Mouse (Mus musculus): ENCODE measurements around the gene Gm11042. TPM values are rescaled to one million over a fixed set of nuclear protein-coding genes. Genes with fewer than 3 reads are reported as not detected.

Gm11042 gene
- total and polyA plus RNA-seq, 3 experiments: not detected

- Histone ChIP-seq H3K27me3 (ENCODE audit: control insufficient read depth in 1 of 2, insufficient read depth in 2 of 2, low read length in 2 of 2) (no peaks in the 10 kb centered on the region), H3K4me3 (ENCODE audit: control insufficient read depth in 1 of 2, insufficient read depth in 1 of 2, low read depth in 2 of 2, low read length in 2 of 2) (no peak overlapping the region), H3K36me3 (ENCODE audit: control insufficient read depth in 1 of 2, insufficient read depth in 2 of 2, low read length in 2 of 2) (no peaks in the 10 kb centered on the region), H3K9me3 (replicated peaks; ENCODE audit: insufficient read depth, low read length) (no peaks in the 10 kb centered on the region), H3K4me1 (ENCODE audit: control insufficient read depth in 1 of 2, insufficient read depth in 2 of 2, low read length in 2 of 2) (no peaks in the 10 kb centered on the region), H3K9ac (ENCODE audit: control insufficient read depth, low read depth, low read length, poor library complexity, severe bottlenecking) (no peak overlapping the region), H3K27ac (ENCODE audit: control insufficient read depth, low read depth, low read length) (no peak overlapping the region), H3K79me2 (ENCODE audit: control insufficient read depth, insufficient read depth, low read length, poor library complexity) (no peaks in the 10 kb centered on the region)
- no peak for TF ChIP-seq ETS1 (IDR thresholded peaks at IDR 0.05; ENCODE audit: low read depth, low read length)
- no peak for TF ChIP-seq MYC (IDR thresholded peaks at IDR 0.05; ENCODE audit: low read depth, low read length)
- TF ChIP-seq POLR2A (IDR thresholded peaks at IDR 0.05; ENCODE audit: control insufficient read depth in 1 of 2, insufficient read depth in 1 of 2, low read depth in 1 of 2, low read length in 2 of 2, poor library complexity in 1 of 2): no peak
- TF ChIP-seq GABPA (IDR thresholded peaks at IDR 0.05; ENCODE audit: low read depth, low read length): no peak
- no peak for TF ChIP-seq KAT2A (conservative IDR thresholded peaks at IDR 0.05; ENCODE audit: low read depth, low read length)
- no peak for TF ChIP-seq ZMIZ1 (IDR thresholded peaks at IDR 0.05; ENCODE audit: low read depth, low read length)
- no peak for TF ChIP-seq SMC3 (IDR thresholded peaks at IDR 0.05; ENCODE audit: low read depth, low read length)
- TF ChIP-seq UBTF (IDR thresholded peaks at IDR 0.05; ENCODE audit: borderline replicate concordance, insufficient read depth, low read depth, low read length): no peak
- no peak for TF ChIP-seq CTCF (IDR thresholded peaks at IDR 0.05 in 2 of 3, conservative IDR thresholded peaks at IDR 0.05 in 1 of 3; ENCODE audit: control insufficient read depth in 1 of 3, insufficient read depth in 1 of 3, low read depth in 2 of 3, low read length in 3 of 3, poor library complexity in 1 of 3, severe bottlenecking in 1 of 3)
- no peak for TF ChIP-seq ZNF384 (IDR thresholded peaks at IDR 0.05; ENCODE audit: low read depth, low read length)
- TF ChIP-seq TBP (IDR thresholded peaks at IDR 0.05; ENCODE audit: low read depth, low read length): no peak
- no peak for TF ChIP-seq CHD1 (IDR thresholded peaks at IDR 0.05; ENCODE audit: low read depth, low read length)
- TF ChIP-seq RAD21 (IDR thresholded peaks at IDR 0.05; ENCODE audit: low read depth, low read length): no peak
- TF ChIP-seq NELFE (IDR thresholded peaks at IDR 0.05; ENCODE audit: low read depth, low read length): no peak
- no peak for TF ChIP-seq NRF1 (IDR thresholded peaks at IDR 0.05; ENCODE audit: insufficient read depth, low read depth, low read length, poor library complexity, severe bottlenecking)
- TF ChIP-seq USF1 (IDR thresholded peaks at IDR 0.05; ENCODE audit: low read depth, low read length): no peak
- no peak for DNase-seq (ENCODE audit: low read depth, low spot score)
These were observed 47.4 kb downstream of the Gm11042 start for GRCm38 (mm10) chr12:74268644-74269285.

GRCm38 (mm10) chr12:74267049-74267448, 49.1 kb downstream of the Gm11042 start:
- H3K27me3 ChIP-seq (ENCODE audit: control insufficient read depth in 1 of 2, insufficient read depth in 2 of 2, low read length in 2 of 2): no peaks in the 10 kb centered on the region
- no peaks in the 10 kb centered on the region for H3K79me2 ChIP-seq (ENCODE audit: control insufficient read depth, insufficient read depth, low read length, poor library complexity)
- no peak for DNase-seq (ENCODE audit: low read depth, low spot score)
- H3K36me3 ChIP-seq (ENCODE audit: control insufficient read depth in 1 of 2, insufficient read depth in 2 of 2, low read length in 2 of 2): no peaks in the 10 kb centered on the region
- H3K27ac ChIP-seq (ENCODE audit: control insufficient read depth, low read depth, low read length): no peak overlapping the region
- TF ChIP-seq E2F4 (IDR thresholded peaks at IDR 0.05; ENCODE audit: borderline replicate concordance, low read depth, low read length) (no peak), GATA1 (IDR thresholded peaks at IDR 0.05; ENCODE audit: low read depth, low read length) (no peak), JUND (IDR thresholded peaks at IDR 0.05; ENCODE audit: low read depth, low read length) (no peak), POLR2AphosphoS5 (IDR thresholded peaks at IDR 0.05; ENCODE audit: borderline replicate concordance, low read depth, low read length) (no peak), TBP (IDR thresholded peaks at IDR 0.05; ENCODE audit: low read depth, low read length) (no peak), BHLHE40 (IDR thresholded peaks at IDR 0.05; ENCODE audit: borderline replicate concordance, low read depth, low read length) (no peak), MEF2A (IDR thresholded peaks at IDR 0.05; ENCODE audit: extremely low read depth, insufficient replicate concordance, low read depth, low read length, poor library complexity, severe bottlenecking) (no peak), TAL1 (IDR thresholded peaks at IDR 0.05; ENCODE audit: low read length) (no peak), MYC (IDR thresholded peaks at IDR 0.05; ENCODE audit: low read depth, low read length) (no peak), ETS1 (IDR thresholded peaks at IDR 0.05; ENCODE audit: low read depth, low read length) (no peak)
- H3K4me3 ChIP-seq (ENCODE audit: control insufficient read depth in 1 of 2, insufficient read depth in 1 of 2, low read depth in 2 of 2, low read length in 2 of 2): no peak overlapping the region
- no peaks in the 10 kb centered on the region for H3K4me1 ChIP-seq (ENCODE audit: control insufficient read depth in 1 of 2, insufficient read depth in 2 of 2, low read length in 2 of 2)
- no peak overlapping the region for H3K9ac ChIP-seq (ENCODE audit: control insufficient read depth, low read depth, low read length, poor library complexity, severe bottlenecking)
- no peaks in the 10 kb centered on the region for H3K9me3 ChIP-seq (replicated peaks; ENCODE audit: insufficient read depth, low read length)

All from MEL (cell line).